Mouse (Mus musculus) CH12F3 (cell line): Measurements from ENCODE around the gene Osbpl6.

Source experiments
- in situ Hi-C: fragments of 300-500 bp; cut with MboI; formaldehyde crosslinking; loops from 2 replicates; pipeline ENCODE4 v1.14.3; 2020; ENCODE audit warnings: low sequenced_read_pairs

Osbpl6 gene

GRCm38 (mm10) chr2:76406151-76406936, at the start of gene Osbpl6:
Osbpl6 (plus strand) TSS chr2:76406508.
- in situ Hi-C loops: no loop called here

GRCm38 (mm10) chr2:76360226-76360625, 46.1 kb upstream of the Osbpl6 start, which contains the start of gene Cyct:
Cyct (minus strand) TSS chr2:76360450.
- in situ Hi-C loops: loop anchor here (25.0 kb wide), 1 partner anchor 252 kb away; no protein-coding TSS in a partner anchor

DNA sequence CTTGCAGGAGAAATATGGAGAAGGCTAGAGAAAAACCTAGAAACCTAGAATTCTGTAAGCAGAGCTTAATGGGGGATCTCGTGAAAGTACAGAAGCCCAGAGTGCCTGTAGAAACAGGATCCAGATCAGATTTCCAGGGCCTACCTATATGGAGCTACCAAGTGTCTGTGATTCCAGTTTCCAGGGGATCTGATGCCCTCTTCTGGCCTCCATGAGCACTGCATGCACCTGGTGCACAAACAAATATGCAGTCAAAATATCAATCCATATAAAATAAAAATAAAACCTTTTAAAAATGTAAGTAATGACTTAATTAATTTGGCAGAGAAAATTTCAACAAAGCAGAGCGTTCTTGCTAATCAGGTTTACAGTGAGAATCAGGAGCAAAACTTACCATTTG, 44.2 kb upstream of the Osbpl6 start:
- in situ Hi-C loops: loop anchor here (25.0 kb wide), 1 partner anchor 250 kb away; no protein-coding TSS in a partner anchor

- in situ Hi-C loops: loop anchor here (25.0 kb wide), 1 partner anchor 246 kb away; no protein-coding TSS in a partner anchor
Observed at GRCm38 (mm10) chr2:76365811-76366210, 40.5 kb upstream of the Osbpl6 start.

DNA sequence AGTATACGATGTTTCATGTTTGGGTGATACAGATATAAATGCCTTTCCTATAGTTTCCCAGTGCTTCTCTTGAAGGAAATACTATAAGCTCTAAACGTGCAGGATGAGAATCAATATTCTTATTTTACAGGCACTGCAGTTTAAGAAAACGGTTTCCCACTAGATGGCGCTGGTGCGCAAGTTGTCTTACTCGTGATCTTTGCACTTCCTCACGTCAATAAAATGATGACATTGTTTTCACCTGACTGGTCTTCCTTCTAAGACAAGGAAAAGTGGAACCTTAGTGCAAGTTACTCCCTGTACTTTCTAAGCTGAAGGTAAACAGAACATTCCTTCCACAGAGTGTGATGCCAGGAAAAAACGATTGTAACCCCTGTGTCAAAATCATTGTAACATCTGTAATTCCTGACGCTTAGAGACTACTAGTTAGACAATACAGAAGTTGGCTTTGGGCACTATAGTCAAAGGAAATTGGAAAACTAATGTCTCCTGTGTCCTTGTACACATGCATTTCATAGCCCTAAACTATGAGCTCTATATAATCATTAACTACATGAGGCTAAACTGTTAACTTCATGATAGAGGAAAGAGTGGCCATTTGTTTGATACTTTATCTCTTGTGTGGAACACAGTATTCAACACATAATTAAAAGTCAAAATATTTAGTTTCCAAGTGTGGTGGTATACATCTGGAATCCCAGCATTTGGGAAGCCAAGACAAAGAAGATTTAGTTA, 39.0 kb upstream of the Osbpl6 start:
- in situ Hi-C loops: loop anchor here (25.0 kb wide), 1 partner anchor 245 kb away; no protein-coding TSS in a partner anchor

- in situ Hi-C loops: loop anchor here (25.0 kb wide), 1 partner anchor 243 kb away; no protein-coding TSS in a partner anchor
Observed at GRCm38 (mm10) chr2:76368861-76369660, 37.2 kb upstream of the Osbpl6 start.

GRCm38 (mm10) chr2:76369821-76370655, 36.3 kb upstream of the Osbpl6 start, which contains the start of gene Rbm45:
Rbm45 (plus strand) TSS chr2:76369984.
- in situ Hi-C loops: loop anchor here (25.0 kb wide), 1 partner anchor 242 kb away; no protein-coding TSS in a partner anchor

GRCm38 (mm10) chr2:76370656-76370922, 35.7 kb upstream of the Osbpl6 start:
- in situ Hi-C loops: loop anchor here (25.0 kb wide), 1 partner anchor 242 kb away; no protein-coding TSS in a partner anchor

- in situ Hi-C loops: loop anchor here (25.0 kb wide), 1 partner anchor 240 kb away; no protein-coding TSS in a partner anchor
Observed at GRCm38 (mm10) chr2:76372244-76372643, 34.1 kb upstream of the Osbpl6 start.

DNA sequence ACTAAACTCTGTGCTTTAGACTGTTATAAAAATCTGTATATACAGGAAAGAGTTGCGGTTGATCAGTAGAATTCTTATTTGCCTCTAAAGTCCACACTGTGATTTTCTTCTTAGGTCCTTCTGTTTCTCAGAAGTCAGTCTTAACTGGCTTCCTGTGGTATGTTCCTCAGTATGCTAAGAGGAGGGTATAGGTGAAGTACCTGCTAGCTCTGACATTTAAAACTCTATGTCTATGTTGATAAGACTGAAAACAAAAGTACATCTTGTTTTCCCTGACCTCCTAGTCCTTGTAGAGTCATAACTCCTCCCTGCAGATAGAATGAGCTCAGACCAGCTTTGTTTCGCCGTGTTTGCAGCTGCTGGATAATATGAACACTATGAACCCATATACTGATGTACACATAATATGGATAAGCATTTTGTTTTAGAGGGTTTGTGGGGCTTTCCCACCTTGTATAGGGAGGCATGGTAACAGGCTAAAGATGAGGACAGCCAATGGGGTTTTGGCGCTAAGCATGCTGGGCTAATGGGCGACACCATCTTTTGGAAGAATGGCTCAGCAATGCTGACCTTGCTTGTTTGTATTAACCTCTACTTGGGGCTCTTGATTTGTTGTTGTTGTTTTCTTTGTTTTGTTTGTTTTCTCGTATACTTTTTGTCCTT, 31.6 kb upstream of the Osbpl6 start:
- in situ Hi-C loops: loop anchor here (25.0 kb wide), 1 partner anchor 238 kb away; no protein-coding TSS in a partner anchor

- in situ Hi-C loops: no loop called here
Observed at GRCm38 (mm10) chr2:76378646-76379045, 27.7 kb upstream of the Osbpl6 start.

DNA sequence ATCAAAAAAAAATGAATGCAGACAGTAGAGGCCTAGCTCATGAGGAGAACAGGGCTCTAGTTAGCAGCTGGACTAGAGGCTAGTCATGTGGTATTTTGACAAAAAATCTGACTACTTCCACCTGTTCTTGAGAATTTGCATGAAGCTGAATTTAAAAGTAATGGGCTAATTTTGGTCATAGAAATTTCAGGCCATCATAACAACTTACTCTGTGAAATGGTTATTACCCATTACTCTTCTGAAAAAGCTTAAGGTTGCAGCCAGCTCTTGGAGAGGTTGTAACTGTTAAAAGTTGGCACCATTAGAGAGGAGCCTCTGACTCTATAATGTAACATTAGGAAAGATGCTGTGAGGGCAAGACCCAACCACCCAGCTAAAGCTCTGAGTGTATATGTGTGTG, 19.8 kb upstream of the Osbpl6 start:
- in situ Hi-C loops: no loop called here

GRCm38 (mm10) chr2:76400178-76400577, 6.1 kb upstream of the Osbpl6 start:
- in situ Hi-C loops: no loop called here

DNA sequence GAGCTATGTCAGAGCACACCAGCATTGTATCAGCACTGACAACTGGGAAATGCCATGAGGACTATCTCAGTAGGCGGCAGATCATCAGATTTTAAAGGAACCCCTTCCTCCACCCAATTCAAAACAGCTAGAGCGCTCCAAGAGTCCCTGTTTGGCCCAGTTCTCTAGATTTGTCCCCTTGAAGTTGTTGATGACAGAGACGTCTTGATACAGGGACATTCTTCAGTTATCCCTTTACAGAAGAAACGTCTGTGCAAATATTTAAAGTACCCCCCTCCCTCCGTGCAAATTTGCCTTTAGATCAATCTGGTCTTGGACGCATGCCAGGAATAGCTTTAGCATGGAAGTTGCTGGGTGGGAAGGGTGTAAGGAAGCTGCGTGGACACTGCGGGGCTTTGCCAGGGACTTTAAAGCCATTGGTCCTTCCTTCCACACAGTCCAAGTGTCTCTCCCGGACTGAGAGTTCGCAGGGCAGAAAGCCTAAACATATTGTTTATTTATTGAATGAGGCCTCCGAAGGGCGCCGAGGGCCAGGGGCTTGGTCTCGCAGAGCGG, 635 bp upstream of the Osbpl6 start:
- in situ Hi-C loops: no loop called here

DNA sequence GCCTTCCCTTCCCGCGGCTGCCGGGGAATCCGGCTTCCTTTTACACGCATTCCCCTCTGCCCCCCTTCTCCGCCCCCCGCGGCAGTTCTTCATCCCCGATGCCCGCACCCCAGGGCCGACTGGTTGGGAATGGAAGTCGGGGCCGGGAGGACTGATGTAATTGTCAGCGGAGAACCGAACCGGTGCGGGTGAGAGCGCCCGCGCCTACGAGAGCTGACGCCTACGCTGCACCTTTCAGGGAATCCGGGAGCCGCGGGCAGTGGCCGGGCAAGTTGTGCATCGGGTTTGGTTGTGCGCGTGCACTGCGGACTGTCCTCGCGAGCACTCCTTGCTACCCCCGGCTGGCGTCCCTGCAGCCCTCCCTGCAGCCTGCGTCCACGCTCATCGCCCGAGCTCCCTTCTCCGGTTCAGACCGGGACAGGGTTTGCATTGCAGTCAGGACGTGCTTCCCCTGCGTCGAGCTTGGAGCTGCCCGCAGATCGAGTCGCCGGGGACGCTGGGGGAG, 681 bp downstream of the Osbpl6 start:
- in situ Hi-C loops: no loop called here

- in situ Hi-C loops: no loop called here
Observed at GRCm38 (mm10) chr2:76409526-76409925, 3.2 kb downstream of the Osbpl6 start.

GRCm38 (mm10) chr2:76409986-76410385, 3.7 kb downstream of the Osbpl6 start:
- in situ Hi-C loops: no loop called here

GRCm38 (mm10) chr2:76412924-76413323, 6.6 kb downstream of the Osbpl6 start:
- in situ Hi-C loops: no loop called here
